Mouse (Mus musculus): ENCODE data around the gene Pja2.

DNA sequence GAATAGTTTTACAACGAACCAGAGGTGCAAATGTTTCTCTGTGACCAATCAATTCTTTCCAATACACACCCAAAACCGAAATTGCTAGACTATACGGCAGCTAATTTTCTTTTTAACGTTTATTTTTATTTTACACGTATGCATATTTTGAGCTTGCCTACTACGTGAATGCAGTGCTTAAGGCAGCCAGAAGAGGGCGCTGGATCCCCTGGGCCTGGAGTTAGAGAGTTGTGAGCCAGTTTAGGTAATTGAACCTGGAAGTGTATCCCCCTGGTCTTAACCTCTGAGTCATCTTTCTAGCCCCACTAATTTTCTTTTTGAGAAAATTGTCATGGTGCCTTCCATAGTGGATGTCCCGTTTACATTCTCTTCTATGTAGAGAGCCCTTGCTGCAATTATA lies 100.5 kb downstream of the Pja2 start:
- TF ChIP-seq POLR2A (IDR thresholded peaks at IDR 0.05; ENCODE audit: borderline replicate concordance, low read depth, low read length) (no peak), CTCF (IDR thresholded peaks at IDR 0.05; ENCODE audit: low read depth, low read length) (peak; percentile 20; the same call in 1 of the 2 replicates)
